Mouse (Mus musculus): ENCODE measurements at regions not wholly inside any gene's neighbourhood (a gene's known extent, or its start where the extent isn't known, plus 50 kb on each side); places are given as distances from the start of the nearest gene placed in this dataset.

- H3K27ac ChIP-seq (replicated peaks; ENCODE audit: low read depth, low read length) = no peak overlapping the region
- no peaks in the 10 kb centered on the region for H3K4me1 ChIP-seq (ENCODE audit: control insufficient read depth, insufficient read depth, insufficient read length, low read length)
- no peak overlapping the region for H3K4me3 ChIP-seq (ENCODE audit: insufficient read depth, low read depth, low read length)
These were observed 206.9 kb upstream of the Cadm1 start for GRCm38 (mm10) chr9:47323051-47323450.

- Histone ChIP-seq H3K27ac (replicated peaks; ENCODE audit: low read depth, low read length) (no peak overlapping the region), H3K4me3 (ENCODE audit: insufficient read depth, low read depth, low read length) (no peak overlapping the region), H3K4me1 (ENCODE audit: control insufficient read depth, insufficient read depth, insufficient read length, low read length) (no peaks in the 10 kb centered on the region)
These were observed 202.4 kb upstream of the Cadm1 start for GRCm38 (mm10) chr9:47327575-47327974.

- Histone ChIP-seq H3K27ac (replicated peaks; ENCODE audit: low read depth, low read length) (no peak overlapping the region), H3K4me3 (ENCODE audit: insufficient read depth, low read depth, low read length) (no peak overlapping the region), H3K4me1 (ENCODE audit: control insufficient read depth, insufficient read depth, insufficient read length, low read length) (no peaks in the 10 kb centered on the region)
These were observed 197.0 kb upstream of the Cadm1 start for GRCm38 (mm10) chr9:47332929-47333328.

GRCm38 (mm10) chr9:47338221-47338620, 191.8 kb upstream of the Cadm1 start:
- Histone ChIP-seq H3K27ac (replicated peaks; ENCODE audit: low read depth, low read length) (no peak overlapping the region), H3K4me3 (ENCODE audit: insufficient read depth, low read depth, low read length) (no peak overlapping the region), H3K4me1 (ENCODE audit: control insufficient read depth, insufficient read depth, insufficient read length, low read length) (no peaks in the 10 kb centered on the region)

GRCm38 (mm10) chr9:47346527-47347111, 183.4 kb upstream of the Cadm1 start:
- no peak overlapping the region for H3K27ac ChIP-seq (replicated peaks; ENCODE audit: low read depth, low read length)
- H3K4me1 ChIP-seq (ENCODE audit: control insufficient read depth, insufficient read depth, insufficient read length, low read length) = no peaks in the 10 kb centered on the region
- no peak overlapping the region for H3K4me3 ChIP-seq (ENCODE audit: insufficient read depth, low read depth, low read length)

- no peak overlapping the region for H3K4me3 ChIP-seq (ENCODE audit: insufficient read depth, low read depth, low read length)
- H3K27ac ChIP-seq (replicated peaks; ENCODE audit: low read depth, low read length) = no peak overlapping the region
- H3K4me1 ChIP-seq (ENCODE audit: control insufficient read depth, insufficient read depth, insufficient read length, low read length) = no peaks in the 10 kb centered on the region
These were observed 179.7 kb upstream of the Cadm1 start for GRCm38 (mm10) chr9:47350301-47350700.

GRCm38 (mm10) chr9:47351036-47351435, 178.9 kb upstream of the Cadm1 start:
- Histone ChIP-seq H3K4me1 (ENCODE audit: control insufficient read depth, insufficient read depth, insufficient read length, low read length) (no peaks in the 10 kb centered on the region), H3K4me3 (ENCODE audit: insufficient read depth, low read depth, low read length) (no peak overlapping the region), H3K27ac (replicated peaks; ENCODE audit: low read depth, low read length) (no peak overlapping the region)

GRCm38 (mm10) chr9:47353017-47353416, 177.0 kb upstream of the Cadm1 start:
- H3K27ac ChIP-seq (replicated peaks; ENCODE audit: low read depth, low read length) = no peak overlapping the region
- H3K4me1 ChIP-seq (ENCODE audit: control insufficient read depth, insufficient read depth, insufficient read length, low read length) = no peaks in the 10 kb centered on the region
- no peak overlapping the region for H3K4me3 ChIP-seq (ENCODE audit: insufficient read depth, low read depth, low read length)

GRCm38 (mm10) chr9:47353972-47354371, 176.0 kb upstream of the Cadm1 start:
- Histone ChIP-seq H3K27ac (replicated peaks; ENCODE audit: low read depth, low read length) (no peak overlapping the region), H3K4me1 (ENCODE audit: control insufficient read depth, insufficient read depth, insufficient read length, low read length) (no peaks in the 10 kb centered on the region), H3K4me3 (ENCODE audit: insufficient read depth, low read depth, low read length) (no peak overlapping the region)

- H3K27ac ChIP-seq (replicated peaks; ENCODE audit: low read depth, low read length) = no peak overlapping the region
- H3K4me1 ChIP-seq (ENCODE audit: control insufficient read depth, insufficient read depth, insufficient read length, low read length) = no peaks in the 10 kb centered on the region
- H3K4me3 ChIP-seq (ENCODE audit: insufficient read depth, low read depth, low read length) = no peak overlapping the region
These were observed 175.6 kb upstream of the Cadm1 start for GRCm38 (mm10) chr9:47354423-47354822.

GRCm38 (mm10) chr9:47354866-47355265, 175.1 kb upstream of the Cadm1 start:
- no peaks in the 10 kb centered on the region for H3K4me1 ChIP-seq (ENCODE audit: control insufficient read depth, insufficient read depth, insufficient read length, low read length)
- no peak overlapping the region for H3K27ac ChIP-seq (replicated peaks; ENCODE audit: low read depth, low read length)
- H3K4me3 ChIP-seq (ENCODE audit: insufficient read depth, low read depth, low read length) = no peak overlapping the region

- no peaks in the 10 kb centered on the region for H3K4me1 ChIP-seq (ENCODE audit: control insufficient read depth, insufficient read depth, insufficient read length, low read length)
- H3K4me3 ChIP-seq (ENCODE audit: insufficient read depth, low read depth, low read length) = no peak overlapping the region
- no peak overlapping the region for H3K27ac ChIP-seq (replicated peaks; ENCODE audit: low read depth, low read length)
These were observed 172.1 kb upstream of the Cadm1 start for GRCm38 (mm10) chr9:47357756-47358399.

- Histone ChIP-seq H3K27ac (replicated peaks; ENCODE audit: low read depth, low read length) (no peak overlapping the region), H3K4me3 (ENCODE audit: insufficient read depth, low read depth, low read length) (no peak overlapping the region), H3K4me1 (ENCODE audit: control insufficient read depth, insufficient read depth, insufficient read length, low read length) (no peaks in the 10 kb centered on the region)
These were observed 171.6 kb upstream of the Cadm1 start for GRCm38 (mm10) chr9:47358400-47358767.

- no peak overlapping the region for H3K27ac ChIP-seq (replicated peaks; ENCODE audit: low read depth, low read length)
- H3K4me3 ChIP-seq (ENCODE audit: insufficient read depth, low read depth, low read length) = no peak overlapping the region
- no peaks in the 10 kb centered on the region for H3K4me1 ChIP-seq (ENCODE audit: control insufficient read depth, insufficient read depth, insufficient read length, low read length)
These were observed 166.9 kb upstream of the Cadm1 start for GRCm38 (mm10) chr9:47363086-47363485.

- no peak overlapping the region for H3K27ac ChIP-seq (replicated peaks; ENCODE audit: low read depth, low read length)
- no peak overlapping the region for H3K4me3 ChIP-seq (ENCODE audit: insufficient read depth, low read depth, low read length)
- H3K4me1 ChIP-seq (ENCODE audit: control insufficient read depth, insufficient read depth, insufficient read length, low read length) = no peaks in the 10 kb centered on the region
These were observed 165.2 kb upstream of the Cadm1 start for GRCm38 (mm10) chr9:47364762-47365161.

- H3K4me3 ChIP-seq (ENCODE audit: insufficient read depth, low read depth, low read length) = no peak overlapping the region
These were observed 162.6 kb upstream of the Cadm1 start for GRCm38 (mm10) chr9:47367266-47367957.

More at GRCm38 (mm10) chr9:47367266-47367957, 162.6 kb upstream of the Cadm1 start:
- no peaks in the 10 kb centered on the region for H3K4me1 ChIP-seq (ENCODE audit: control insufficient read depth, insufficient read depth, insufficient read length, low read length)
- no peak overlapping the region for H3K27ac ChIP-seq (replicated peaks; ENCODE audit: low read depth, low read length)
